Mouse (Mus musculus) bone marrow, adult 2 months (tissue): Measurements from ENCODE around the gene Gpr1. TPM values are rescaled to one million over a fixed set of nuclear protein-coding genes. Genes with fewer than 3 reads are reported as not detected.
A peak's percentile ranks its signal among the peaks of the same experiment; 100 is the strongest.
"Not testable (repeated sequence)": the region's sequence is repeated elsewhere in the genome, so short reads cannot be mapped to it uniquely, and the experiment has no call there.

Experiments used
- H3K27ac ChIP-seq: fragments of 200-500 bp; 2 replicates; pipeline ENCODE4 v1.5.1; 2012; ENCODE audit warnings: low read depth, mild to moderate bottlenecking, control low read depth, inconsistent platforms, low read length; ENCODE audit not compliant: control insufficient read depth, poor library complexity, insufficient read depth
- H3K4me1 ChIP-seq: fragments of 200-500 bp; 2 replicates; pipeline ENCODE4 v1.6.1; 2011; ENCODE audit warnings: low read length; ENCODE audit not compliant: control insufficient read depth, insufficient read depth
- H3K4me3 ChIP-seq: fragments of 200-500 bp; replicated peaks from 2 replicates; pipeline ENCODE3; 2011; ENCODE audit warnings: mild to moderate bottlenecking, low read depth, low read length, control low read depth; ENCODE audit not compliant: control insufficient read depth
- CTCF ChIP-seq: fragments of 200-500 bp; IDR thresholded peaks from 2 replicates; pipeline ENCODE4 v1.5.1; 2011; ENCODE audit warnings: low read length, control low read depth; ENCODE audit not compliant: control insufficient read depth, insufficient read depth
- POLR2A ChIP-seq: fragments of 200-500 bp; IDR thresholded peaks from 2 replicates; pipeline ENCODE4 v1.6.1; 2011; ENCODE audit warnings: low read depth, mild to moderate bottlenecking, control low read depth, low read length, borderline replicate concordance; ENCODE audit not compliant: control insufficient read depth
- WGBS: fragments of 180-500 bp; shearing (Covaris S2); methylation state at CpG from one replicate; pipeline ENCODE4 v1.1.7; 2018; 5-methylcytosine and 5-hydroxymethylcytosine counted together
- polyA plus RNA-seq: library from polyadenylated mRNA; stranded (reverse); fragments of >200 nt; gene quantifications from 2 replicates; pipeline ENCODE4 v1.2.4, GENCODE M21; 2011; ENCODE audit warnings: low replicate concordance; ENCODE audit not compliant: missing spikeins, insufficient read depth, insufficient read length

Gene Gpr1
- polyA plus RNA-seq, 1 experiment: not detected

- WGBS: 38% methylated on average over 5 of the region's 5 CpGs
- H3K4me1 ChIP-seq: no peaks in the 10 kb centered on the region
- TF ChIP-seq POLR2A: no peak
- H3K4me3 ChIP-seq: no peak overlapping the region
- no peak overlapping the region for H3K27ac ChIP-seq
These were observed 18.4 kb downstream of the Gpr1 start for GRCm38 (mm10) chr1:63195848-63196512.

- 78% methylated on average over 11 of the region's 11 CpGs for WGBS
- Histone ChIP-seq H3K4me1 (no peaks in the 10 kb centered on the region), H3K4me3 (no peak overlapping the region), H3K27ac (no peak overlapping the region)
- TF ChIP-seq POLR2A: no peak
- TF ChIP-seq CTCF: no peak
These were observed 21.9 kb downstream of the Gpr1 start for GRCm38 (mm10) chr1:63192306-63193065.

- H3K4me1 ChIP-seq: no peaks in the 10 kb centered on the region
- no peak for TF ChIP-seq POLR2A
- TF ChIP-seq CTCF: no peak
- no peak overlapping the region for H3K4me3 ChIP-seq
- no peak overlapping the region for H3K27ac ChIP-seq
- 85% methylated on average over 8 of the region's 8 CpGs for WGBS
These were observed 23.5 kb downstream of the Gpr1 start for GRCm38 (mm10) chr1:63190851-63191250.

DNA sequence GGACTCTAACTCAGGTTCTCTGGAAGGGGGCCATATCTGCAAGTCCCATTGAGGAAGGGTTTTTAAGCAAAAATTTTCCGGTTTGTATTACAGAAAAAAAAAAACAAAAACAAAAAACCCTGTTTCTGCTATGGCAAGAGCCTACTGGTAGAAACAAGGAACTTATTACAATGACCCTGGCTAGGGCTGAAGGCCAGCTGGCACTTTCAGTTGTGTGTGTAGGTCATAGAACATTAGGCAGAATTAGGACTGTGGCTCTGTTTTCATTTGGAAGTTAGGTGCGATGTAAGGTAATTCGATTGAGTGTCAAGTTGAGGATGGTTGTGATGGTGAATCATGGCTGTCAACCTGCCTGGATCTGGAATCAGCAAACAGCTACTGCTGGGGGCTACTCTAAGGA, 25.8 kb downstream of the Gpr1 start:
- 79% methylated on average over 3 of the region's 3 CpGs for WGBS
- H3K27ac ChIP-seq: no peak overlapping the region
- TF ChIP-seq CTCF: no peak
- no peak for TF ChIP-seq POLR2A
- H3K4me1 ChIP-seq: no peaks in the 10 kb centered on the region
- no peak overlapping the region for H3K4me3 ChIP-seq

DNA sequence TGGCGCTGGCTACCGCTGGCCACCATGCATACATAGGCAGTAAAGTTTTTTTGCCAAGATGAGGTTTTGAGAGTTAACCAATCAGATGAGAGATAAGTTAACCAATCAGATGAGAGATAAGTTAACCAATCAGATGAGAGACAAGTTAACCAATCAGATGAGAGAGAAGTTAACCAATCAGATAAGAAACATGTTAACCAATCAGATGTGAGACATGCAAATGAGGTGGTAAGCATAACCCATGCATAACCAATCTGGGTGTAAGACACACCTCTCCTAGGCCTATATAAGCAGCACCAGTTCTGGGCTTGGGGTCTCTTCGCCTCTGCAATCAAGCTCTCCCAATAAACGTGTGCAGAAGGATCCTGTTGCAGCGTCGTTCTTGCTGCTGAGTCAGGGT, 28.9 kb downstream of the Gpr1 start:
- not testable (repeated sequence) for H3K4me1 ChIP-seq, H3K27ac ChIP-seq, H3K4me3 ChIP-seq
- 84% methylated on average over 6 of the region's 6 CpGs for WGBS

GRCm38 (mm10) chr1:63182636-63183270, 31.6 kb downstream of the Gpr1 start:
- no peak for TF ChIP-seq CTCF
- H3K4me1 ChIP-seq: no peaks in the 10 kb centered on the region

DNA sequence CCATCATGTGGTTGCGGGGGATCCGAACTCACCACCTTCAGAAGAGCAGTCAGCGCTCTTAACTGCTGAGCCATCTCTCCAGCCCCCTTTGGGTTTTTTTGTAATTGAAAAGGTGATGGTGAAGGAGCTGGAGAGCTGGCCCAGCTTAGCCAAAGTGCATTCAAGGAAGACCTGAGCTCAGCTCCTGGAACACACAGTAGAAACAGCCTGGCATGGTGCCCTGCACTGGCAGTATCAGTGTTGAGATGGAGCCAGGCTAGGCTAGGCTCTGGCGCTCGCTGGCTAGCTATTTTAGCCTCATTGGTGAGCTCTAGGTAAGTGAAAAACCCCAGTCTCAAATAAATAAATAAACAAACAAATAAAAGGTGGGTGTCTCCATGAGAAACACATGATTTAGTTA, 32.1 kb downstream of the Gpr1 start:
- Histone ChIP-seq H3K4me3 (no peak overlapping the region), H3K4me1 (peaks cover 2% of the 10 kb centered on the region)
- 76% methylated on average over 5 of the region's 5 CpGs for WGBS

More at GRCm38 (mm10) chr1:63182636-63183270, 31.6 kb downstream of the Gpr1 start:
- Histone ChIP-seq H3K27ac (no peak overlapping the region), H3K4me3 (no peak overlapping the region)
- 71% methylated on average over 10 of the region's 10 CpGs for WGBS

GRCm38 (mm10) chr1:63181480-63181879, 32.9 kb downstream of the Gpr1 start:
- H3K4me3 ChIP-seq: no peak overlapping the region
- 86% methylated on average over 1 of the region's 1 CpGs for WGBS
- no peak for TF ChIP-seq CTCF
- no peak for TF ChIP-seq POLR2A
- no peak overlapping the region for H3K27ac ChIP-seq
- peaks cover 2% of the 10 kb centered on the region for H3K4me1 ChIP-seq

More for the DNA sequence above, 32.1 kb downstream of the Gpr1 start:
- TF ChIP-seq CTCF: no peak
- no peak for TF ChIP-seq POLR2A
- H3K27ac ChIP-seq: no peak overlapping the region

DNA sequence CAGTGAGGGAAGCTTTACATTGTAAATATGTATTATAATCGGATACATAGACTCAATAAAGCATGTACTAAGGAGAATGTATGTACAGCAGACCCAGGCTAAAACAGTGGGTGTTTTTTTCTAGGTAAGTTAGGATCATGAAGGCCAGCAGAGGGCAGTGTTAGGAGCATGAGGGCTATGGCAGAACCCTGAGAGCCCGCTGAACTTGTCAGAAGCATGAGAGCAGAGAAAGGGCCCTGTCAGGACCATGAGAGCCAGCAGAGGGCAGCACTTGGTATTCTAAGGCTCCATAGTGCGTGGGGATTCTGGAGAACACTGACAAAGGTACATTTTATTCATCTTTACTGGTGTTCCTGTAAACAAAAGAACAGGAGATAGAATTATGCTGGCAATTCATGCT, 33.3 kb downstream of the Gpr1 start:
- Histone ChIP-seq H3K27ac (no peak overlapping the region), H3K4me3 (no peak overlapping the region), H3K4me1 (peaks cover 2% of the 10 kb centered on the region)
- 3% methylated on average over 3 of the region's 3 CpGs for WGBS
- TF ChIP-seq CTCF: peak; percentile 94
- no peak for TF ChIP-seq POLR2A

DNA sequence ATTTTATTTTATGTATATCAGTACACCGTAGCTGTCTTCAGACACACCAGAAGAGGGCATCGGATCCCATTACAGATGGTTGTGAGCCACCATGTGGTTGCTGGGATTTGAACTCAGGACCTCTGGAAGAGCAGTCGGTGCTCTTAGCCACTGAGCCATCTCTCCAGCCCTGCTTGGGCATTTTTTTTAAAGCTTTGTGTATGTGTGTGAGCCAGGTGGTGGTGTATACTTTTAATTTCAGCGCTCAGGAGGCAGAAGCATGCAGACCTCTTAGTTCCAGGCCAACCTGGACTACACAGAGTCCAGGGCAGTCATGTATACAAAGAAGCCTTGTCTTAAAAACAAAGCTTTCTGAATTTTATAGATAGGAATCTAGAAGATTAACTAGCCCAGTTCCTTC, 33.8 kb downstream of the Gpr1 start:
- not testable (repeated sequence) for H3K4me3 ChIP-seq, H3K4me1 ChIP-seq, H3K27ac ChIP-seq
- 73% methylated on average over 4 of the region's 4 CpGs for WGBS
